Mouse (Mus musculus) hindbrain, postnatal 0 days (tissue): ENCODE results near the gene Hoxc11. TPM values are rescaled to one million over a fixed set of nuclear protein-coding genes. Genes with fewer than 3 reads are reported as not detected.

Experiments
- ATAC-seq: fragments of 200-750 bp; cut with Nextera tagmentation; 2 replicates; pipeline ENCODE4 v1.8.0; 2017; ENCODE audit warnings: mild to moderate bottlenecking, moderate TSS enrichment, moderate library complexity
- DNase-seq: peaks from one replicate; pipeline ENCODE4 v3.0.0-alpha.2; 2015; ENCODE audit warnings: low spot score
- H3K27ac ChIP-seq: fragments of 300-500 bp; sonication (generic); 2 replicates; pipeline ENCODE4 v1.5.1; 2014; ENCODE audit warnings: mild to moderate bottlenecking
- H3K27me3 ChIP-seq: fragments of 300-500 bp; sonication (generic); 2 replicates; pipeline ENCODE4 v1.6.1; 2014; ENCODE audit warnings: low read length, mixed read lengths; ENCODE audit not compliant: insufficient read depth
- H3K36me3 ChIP-seq: fragments of 300-500 bp; sonication (generic); 2 replicates; pipeline ENCODE4 v1.6.1; 2014; ENCODE audit warnings: low read length, mixed read lengths; ENCODE audit not compliant: insufficient read depth
- H3K4me1 ChIP-seq: fragments of 300-500 bp; sonication (generic); 2 replicates; pipeline ENCODE4 v1.6.1; 2014; ENCODE audit warnings: antibody characterized with exemption, low read length, mixed read lengths; ENCODE audit not compliant: insufficient read depth
- H3K4me2 ChIP-seq: fragments of 300-500 bp; sonication (generic); 2 replicates; pipeline ENCODE4 v1.6.1; 2014; ENCODE audit warnings: low read depth, mild to moderate bottlenecking, low read length, moderate library complexity, mixed read lengths
- H3K4me3 ChIP-seq: fragments of 300-500 bp; sonication (generic); 2 replicates; pipeline ENCODE4 v1.5.1; 2014; ENCODE audit warnings: low read length
- H3K9ac ChIP-seq: fragments of 300-500 bp; sonication (generic); replicated peaks from 2 replicates; pipeline ENCODE4 v1.6.1; 2014; ENCODE audit warnings: mild to moderate bottlenecking, low read length, moderate library complexity, mixed read lengths
- H3K9me3 ChIP-seq: fragments of 300-500 bp; sonication (generic); 2 replicates; pipeline ENCODE4 v1.6.1; 2016; ENCODE audit warnings: low read length, mixed read lengths
- CTCF ChIP-seq: IDR thresholded peaks from 2 replicates; pipeline ENCODE4 v1.5.1; 2016; ENCODE audit warnings: antibody characterized with exemption, control low read depth, low read depth
- WGBS: fragments of 180-500 bp; shearing (Covaris S2); extraction: QIAGEN DNeasy Blood & Tissue Kit; methylation state at CpG from one replicate; pipeline ENCODE4 v1.1.7; 2014; 5-methylcytosine and 5-hydroxymethylcytosine counted together
- polyA plus RNA-seq: library from polyadenylated mRNA; unstranded; fragments of >200 nt; fragmentation: Nextera tagmentation; extraction: Ambion mirVana; gene quantifications from 2 replicates; pipeline ENCODE4 v1.2.1, GENCODE M21; 2015
- total RNA-seq: library from RNA; depleted of rRNA; stranded (reverse); fragments of >200 nt; gene quantifications from 2 replicates; pipeline ENCODE4 v1.2.3, GENCODE M21; 2014

The Hoxc11 gene
- total and polyA plus RNA-seq, 2 experiments from 2014 or later = not detected

GRCm38 (mm10) chr15:102948842-102949241 is 5.4 kb upstream of the Hoxc11 start:
- no peak for ATAC-seq
- Histone ChIP-seq H3K4me2 (no peak overlapping the region), H3K36me3 (no peaks in the 10 kb centered on the region), H3K9me3 (no peaks in the 10 kb centered on the region), H3K4me3 (no peak overlapping the region), H3K27ac (no peak overlapping the region), H3K9ac (no peak overlapping the region), H3K27me3 (peaks cover 95% of the 10 kb centered on the region), H3K4me1 (no peaks in the 10 kb centered on the region)
- DNase-seq = no peak
- WGBS = 5% methylated on average over 2 of the region's 2 CpGs
- TF ChIP-seq CTCF = no peak

GRCm38 (mm10) chr15:102949696-102950095 is 4.5 kb upstream of the Hoxc11 start:
- no peak overlapping the region for H3K4me3 ChIP-seq
- 2% methylated on average over 20 of the region's 20 CpGs for WGBS
- DNase-seq (no peak), ATAC-seq (no peak)
- no peak overlapping the region for H3K9ac ChIP-seq
- no peak overlapping the region for H3K4me2 ChIP-seq
- no peak for TF ChIP-seq CTCF
- no peak overlapping the region for H3K27ac ChIP-seq
- H3K4me1 ChIP-seq = no peaks in the 10 kb centered on the region
- H3K36me3 ChIP-seq = no peaks in the 10 kb centered on the region
- peaks cover 95% of the 10 kb centered on the region for H3K27me3 ChIP-seq
- no peaks in the 10 kb centered on the region for H3K9me3 ChIP-seq

GRCm38 (mm10) chr15:102950877-102951276 is 3.4 kb upstream of the Hoxc11 start:
- H3K27ac ChIP-seq = no peak overlapping the region
- H3K27me3 ChIP-seq = peaks cover 97% of the 10 kb centered on the region
- no peaks in the 10 kb centered on the region for H3K4me1 ChIP-seq
- H3K9me3 ChIP-seq = no peaks in the 10 kb centered on the region
- no peaks in the 10 kb centered on the region for H3K36me3 ChIP-seq
- H3K4me2 ChIP-seq = no peak overlapping the region
- no peak for ATAC-seq
- no peak overlapping the region for H3K9ac ChIP-seq
- TF ChIP-seq CTCF = no peak
- no peak for DNase-seq
- H3K4me3 ChIP-seq = no peak overlapping the region
- 9% methylated on average over 2 of the region's 2 CpGs for WGBS

GRCm38 (mm10) chr15:102953561-102953960 is 666 bp upstream of the Hoxc11 start:
- no peak for ATAC-seq
- Histone ChIP-seq H3K9ac (no peak overlapping the region), H3K4me1 (no peaks in the 10 kb centered on the region), H3K4me2 (no peak overlapping the region), H3K36me3 (no peaks in the 10 kb centered on the region), H3K9me3 (no peaks in the 10 kb centered on the region), H3K27ac (no peak overlapping the region), H3K4me3 (no peak overlapping the region), H3K27me3 (peaks cover 97% of the 10 kb centered on the region)
- DNase-seq = no peak
- TF ChIP-seq CTCF = no peak
- 1% methylated on average over 6 of the region's 6 CpGs for WGBS

- Histone ChIP-seq H3K4me1 (no peaks in the 10 kb centered on the region), H3K9ac (no peak overlapping the region), H3K4me3 (no peak overlapping the region), H3K4me2 (no peak overlapping the region), H3K27me3 (peaks cover 95% of the 10 kb centered on the region), H3K9me3 (no peaks in the 10 kb centered on the region), H3K36me3 (no peaks in the 10 kb centered on the region), H3K27ac (no peak overlapping the region)
- DNase-seq = no peak
- TF ChIP-seq CTCF = no peak
- WGBS = 1% methylated on average over 28 of the region's 28 CpGs
- ATAC-seq = no peak
Measured at GRCm38 (mm10) chr15:102955007-102955382, 768 bp downstream of the Hoxc11 start.

GRCm38 (mm10) chr15:102955833-102956640 is 1.8 kb downstream of the Hoxc11 start:
- DNase-seq (no peak), ATAC-seq (no peak)
- Histone ChIP-seq H3K4me3 (no peak overlapping the region), H3K4me2 (no peak overlapping the region), H3K36me3 (no peaks in the 10 kb centered on the region), H3K9ac (no peak overlapping the region), H3K27me3 (peaks cover 97% of the 10 kb centered on the region), H3K4me1 (no peaks in the 10 kb centered on the region), H3K27ac (no peak overlapping the region), H3K9me3 (no peaks in the 10 kb centered on the region)
- no peak for TF ChIP-seq CTCF
- 2% methylated on average over 40 of the region's 40 CpGs for WGBS

GRCm38 (mm10) chr15:102956906-102957305 is 2.7 kb downstream of the Hoxc11 start:
- DNase-seq (no peak), ATAC-seq (no peak)
- Histone ChIP-seq H3K27ac (no peak overlapping the region), H3K36me3 (no peaks in the 10 kb centered on the region), H3K9me3 (no peaks in the 10 kb centered on the region), H3K27me3 (peaks cover 97% of the 10 kb centered on the region), H3K4me3 (no peak overlapping the region), H3K9ac (no peak overlapping the region), H3K4me2 (no peak overlapping the region), H3K4me1 (no peaks in the 10 kb centered on the region)
- TF ChIP-seq CTCF = no peak
- WGBS = 2% methylated on average over 12 of the region's 12 CpGs
